Mouse (Mus musculus) stomach, postnatal 0 days (tissue): ENCODE measurements around the gene Pin1. TPM values are rescaled to one million over a fixed set of nuclear protein-coding genes. Genes with fewer than 3 reads are reported as not detected.
"Not testable (repeated sequence)": the region's sequence is repeated elsewhere in the genome, so short reads cannot be mapped to it uniquely, and the experiment has no call there.

Experiments used
- ATAC-seq: fragments of 200-750 bp; cut with Nextera tagmentation; 2 replicates; pipeline ENCODE4 v1.8.0; 2017; ENCODE audit not compliant: low FRiP score, low TSS enrichment
- DNase-seq: peaks from one replicate; pipeline ENCODE4 v3.0.0-alpha.2; 2016; ENCODE audit warnings: low spot score
- H3K27ac ChIP-seq: fragments of 300-500 bp; sonication (generic); replicated peaks from 2 replicates; pipeline ENCODE4 v1.5.1; 2014; ENCODE audit warnings: mild to moderate bottlenecking, control low read depth
- H3K27me3 ChIP-seq: fragments of 300-500 bp; sonication (generic); 2 replicates; pipeline ENCODE4 v1.6.1; 2014; ENCODE audit warnings: low read length; ENCODE audit not compliant: control insufficient read depth, insufficient read depth
- H3K36me3 ChIP-seq: fragments of 300-500 bp; sonication (generic); 2 replicates; pipeline ENCODE4 v1.6.1; 2014; ENCODE audit warnings: low read length, mixed read lengths; ENCODE audit not compliant: control insufficient read depth, insufficient read depth
- H3K4me1 ChIP-seq: fragments of 300-500 bp; sonication (generic); replicated peaks from 2 replicates; pipeline ENCODE4 v1.6.1; 2014; ENCODE audit warnings: antibody characterized with exemption; ENCODE audit not compliant: control insufficient read depth, insufficient read depth
- H3K4me2 ChIP-seq: fragments of 300-500 bp; sonication (generic); replicated peaks from 2 replicates; pipeline ENCODE4 v1.6.1; 2014; ENCODE audit warnings: low read depth, mild to moderate bottlenecking, control low read depth, moderate library complexity
- H3K4me3 ChIP-seq: fragments of 300-500 bp; sonication (generic); 2 replicates; pipeline ENCODE4 v1.5.1; 2014; ENCODE audit warnings: low read depth, low read length, control low read depth
- H3K9ac ChIP-seq: fragments of 300-500 bp; sonication (generic); 2 replicates; pipeline ENCODE4 v1.6.1; 2014; ENCODE audit warnings: mild to moderate bottlenecking, low read length, control low read depth, mixed read lengths
- H3K9me3 ChIP-seq: fragments of 300-500 bp; sonication (generic); 2 replicates; pipeline ENCODE4 v1.6.1; 2016; ENCODE audit warnings: low read length; ENCODE audit not compliant: control insufficient read depth
- CTCF ChIP-seq: IDR thresholded peaks from 2 replicates; pipeline ENCODE4 v1.5.1; 2016; ENCODE audit warnings: antibody characterized with exemption, low read depth, mild to moderate bottlenecking, moderate library complexity
- EP300 ChIP-seq: optimal IDR thresholded peaks from 2 replicates; pipeline ENCODE3; 2016; ENCODE audit warnings: antibody characterized with exemption
- WGBS: fragments of 180-500 bp; shearing (Covaris S2); extraction: QIAGEN DNeasy Blood & Tissue Kit; methylation state at CpG from one replicate; pipeline ENCODE4 v1.1.7; 2014; 5-methylcytosine and 5-hydroxymethylcytosine counted together
- polyA plus RNA-seq: library from polyadenylated mRNA; unstranded; fragments of >200 nt; fragmentation: Nextera tagmentation; extraction: Ambion mirVana; gene quantifications from 2 replicates; pipeline ENCODE4 v1.2.1, GENCODE M21; 2015

The Pin1 gene
- polyA plus RNA-seq, 1 experiment from 2014 or later = 28.7 TPM

DNA sequence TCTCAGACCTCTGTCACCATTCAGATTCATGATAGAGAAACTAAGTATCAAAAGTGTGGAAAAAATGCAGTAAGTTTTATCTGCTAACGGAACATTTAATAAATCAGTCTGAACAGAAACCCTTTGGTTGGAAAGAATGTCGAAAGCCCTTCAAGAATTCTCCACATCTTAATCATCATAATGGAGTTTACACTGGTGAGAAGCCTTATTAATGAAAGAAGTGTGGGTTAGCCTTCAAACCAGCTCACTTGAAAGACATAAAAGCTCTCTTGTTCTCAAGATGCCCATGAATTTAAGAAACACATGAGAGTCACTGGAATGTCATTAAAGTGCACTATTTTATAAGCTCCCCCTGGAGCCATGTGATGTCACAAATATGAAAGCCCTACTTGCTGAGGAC, 35.2 kb upstream of the Pin1 start:
- Histone ChIP-seq H3K9me3 (no peaks in the 10 kb centered on the region), H3K27ac (no peak overlapping the region), H3K9ac (no peak overlapping the region), H3K27me3 (no peaks in the 10 kb centered on the region), H3K4me3 (no peak overlapping the region), H3K36me3 (no peaks in the 10 kb centered on the region), H3K4me1 (no peaks in the 10 kb centered on the region), H3K4me2 (no peak overlapping the region)
- 87% methylated on average over 2 of the region's 2 CpGs for WGBS
- ATAC-seq = no peak
- DNase-seq = no peak
- TF ChIP-seq CTCF (no peak), EP300 (no peak)

GRCm38 (mm10) chr9:20631332-20631731, 20.6 kb upstream of the Pin1 start:
- H3K9ac ChIP-seq = no peak overlapping the region
- no peaks in the 10 kb centered on the region for H3K9me3 ChIP-seq
- H3K27me3 ChIP-seq = no peaks in the 10 kb centered on the region
- H3K4me2 ChIP-seq = no peak overlapping the region
- H3K4me1 ChIP-seq = no peaks in the 10 kb centered on the region
- ATAC-seq = no peak
- H3K27ac ChIP-seq = no peak overlapping the region
- TF ChIP-seq EP300 (no peak), CTCF (no peak)
- H3K36me3 ChIP-seq = no peaks in the 10 kb centered on the region
- WGBS = 67% methylated on average over 2 of the region's 2 CpGs
- DNase-seq = no peak
- no peak overlapping the region for H3K4me3 ChIP-seq

DNA sequence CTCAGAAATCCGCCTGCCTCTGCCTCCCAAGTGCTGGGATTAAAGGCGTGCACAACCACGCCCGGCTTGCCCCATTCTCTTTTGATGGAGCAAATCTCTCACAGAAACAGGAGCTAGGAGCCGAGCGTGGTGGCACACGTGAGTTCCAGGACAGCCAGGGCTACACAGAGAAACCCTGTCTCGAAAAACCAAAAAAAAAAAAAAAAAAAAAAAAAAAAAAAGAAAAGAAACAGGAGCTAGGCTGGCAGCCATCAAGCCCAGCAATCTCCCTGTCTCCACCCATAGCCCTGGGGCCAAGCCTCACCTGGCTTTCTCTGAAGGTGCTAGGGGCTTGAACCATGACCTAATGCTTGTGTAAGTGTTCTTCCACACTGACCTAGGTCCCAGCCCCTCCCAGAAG, 16.2 kb upstream of the Pin1 start:
- WGBS = 95% methylated on average over 8 of the region's 8 CpGs

GRCm38 (mm10) chr9:20636256-20636655, 15.6 kb upstream of the Pin1 start:
- Histone ChIP-seq H3K4me2 (no peak overlapping the region), H3K36me3 (peaks cover 16% of the 10 kb centered on the region), H3K9ac (no peak overlapping the region), H3K27ac (no peak overlapping the region), H3K4me3 (no peak overlapping the region), H3K4me1 (no peaks in the 10 kb centered on the region), H3K9me3 (no peaks in the 10 kb centered on the region), H3K27me3 (no peaks in the 10 kb centered on the region)
- DNase-seq = no peak
- 89% methylated on average over 3 of the region's 3 CpGs for WGBS
- no peak for TF ChIP-seq CTCF
- no peak for TF ChIP-seq EP300
- no peak for ATAC-seq

More for the DNA sequence above, 16.2 kb upstream of the Pin1 start:
- H3K27ac ChIP-seq, H3K4me1 ChIP-seq, H3K9ac ChIP-seq, ATAC-seq, H3K4me2 ChIP-seq, H3K9me3 ChIP-seq, H3K4me3 ChIP-seq, DNase-seq, H3K27me3 ChIP-seq: not testable (repeated sequence)
- peaks cover 16% of the 10 kb centered on the region for H3K36me3 ChIP-seq

DNA sequence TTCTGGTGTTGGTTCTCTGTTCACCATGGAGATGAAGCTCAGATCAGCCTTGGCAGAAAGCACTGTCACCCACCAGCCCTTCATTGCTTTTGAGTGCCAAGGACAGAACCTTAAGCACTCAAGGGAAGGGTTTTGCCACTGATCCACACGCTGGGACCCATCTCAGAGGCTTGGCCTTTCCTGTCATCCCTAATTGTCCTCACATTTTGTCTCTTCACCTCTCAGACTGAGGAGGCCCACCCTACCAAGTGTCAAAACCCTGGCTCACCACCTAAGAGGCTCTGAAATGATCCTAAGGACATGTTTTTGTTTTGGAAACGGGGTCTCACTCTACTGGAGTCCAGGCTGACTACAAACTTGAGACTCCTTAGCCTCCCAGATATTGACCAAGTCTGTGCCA, 15.1 kb upstream of the Pin1 start:
- WGBS = 87% methylated on average over 2 of the region's 2 CpGs
- H3K4me1 ChIP-seq = no peaks in the 10 kb centered on the region
- no peak for DNase-seq
- H3K27ac ChIP-seq = no peak overlapping the region
- H3K4me2 ChIP-seq = no peak overlapping the region
- ATAC-seq = no peak
- no peak for TF ChIP-seq EP300
- no peaks in the 10 kb centered on the region for H3K9me3 ChIP-seq
- no peak overlapping the region for H3K4me3 ChIP-seq
- H3K27me3 ChIP-seq = no peaks in the 10 kb centered on the region
- no peak overlapping the region for H3K9ac ChIP-seq
- H3K36me3 ChIP-seq = peaks cover 16% of the 10 kb centered on the region

DNA sequence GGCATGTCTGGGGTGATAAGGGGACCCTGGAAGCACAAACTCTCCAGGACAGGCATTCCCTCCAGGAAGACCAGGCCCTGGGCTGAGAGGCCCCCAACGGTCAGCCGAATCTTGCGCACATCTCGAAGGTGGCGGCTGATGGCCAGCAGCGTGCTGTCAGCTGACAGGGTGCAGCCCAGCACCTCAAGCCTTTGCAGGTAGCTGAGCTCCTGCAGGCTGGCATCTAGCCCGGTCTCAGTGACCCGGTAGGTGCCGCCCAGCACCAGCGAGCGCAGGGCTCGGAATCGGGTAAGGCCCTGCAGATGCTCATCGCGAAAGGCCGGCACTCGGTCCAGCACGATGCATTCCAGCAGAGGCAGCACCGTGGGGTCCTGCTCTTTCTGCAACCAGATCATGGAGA, 13.3 kb upstream of the Pin1 start:
- Histone ChIP-seq H3K4me2 (no peak overlapping the region), H3K4me3 (no peak overlapping the region), H3K27me3 (no peaks in the 10 kb centered on the region), H3K4me1 (no peaks in the 10 kb centered on the region), H3K36me3 (peaks cover 16% of the 10 kb centered on the region), H3K27ac (no peak overlapping the region), H3K9me3 (no peaks in the 10 kb centered on the region), H3K9ac (no peak overlapping the region)
- 92% methylated on average over 19 of the region's 19 CpGs for WGBS
- TF ChIP-seq CTCF (no peak), EP300 (no peak)
- DNase-seq = no peak
- ATAC-seq = no peak

- Histone ChIP-seq H3K4me2 (no peak overlapping the region), H3K27me3 (no peaks in the 10 kb centered on the region), H3K9ac (no peak overlapping the region), H3K4me1 (no peaks in the 10 kb centered on the region), H3K36me3 (peaks cover 16% of the 10 kb centered on the region), H3K27ac (no peak overlapping the region), H3K9me3 (no peaks in the 10 kb centered on the region), H3K4me3 (no peak overlapping the region)
- no peak for ATAC-seq
- 91% methylated on average over 4 of the region's 4 CpGs for WGBS
- TF ChIP-seq CTCF (no peak), EP300 (no peak)
- no peak for DNase-seq
Observed at GRCm38 (mm10) chr9:20639486-20639885, 12.4 kb upstream of the Pin1 start.
